Mouse (Mus musculus) myocyte (in vitro differentiated cells): ENCODE results near the gene Mustn1. TPM values are rescaled to one million over a fixed set of nuclear protein-coding genes. Genes with fewer than 3 reads are reported as not detected.

Experiments used
- H3K27me3 ChIP-seq: one replicate; pipeline ENCODE4 v1.6.1; 2011; ENCODE audit not compliant: control insufficient read depth, insufficient read depth, insufficient read length
- H3K36me3 ChIP-seq: one replicate; pipeline ENCODE4 v1.6.1; 2011; ENCODE audit not compliant: control insufficient read depth, insufficient read depth
- H3K4me2 ChIP-seq: one replicate; pipeline ENCODE4 v1.6.1; 2011; ENCODE audit warnings: low read depth, control low read depth
- H3K4me3 ChIP-seq: one replicate; pipeline ENCODE4 v1.5.1; 2011; ENCODE audit warnings: mild to moderate bottlenecking, control low read depth, moderate library complexity
- H3K79me2 ChIP-seq: one replicate; pipeline ENCODE4 v1.6.1; 2011; ENCODE audit not compliant: control insufficient read depth, insufficient read depth
- H3ac ChIP-seq: one replicate; pipeline ENCODE4 v1.6.1; 2011; ENCODE audit not compliant: control insufficient read depth, insufficient read length
- CEBPB ChIP-seq: IDR thresholded peaks from 2 replicates; pipeline ENCODE4 v1.6.1; 2011; ENCODE audit warnings: mild to moderate bottlenecking, moderate library complexity; ENCODE audit not compliant: poor library complexity, insufficient read depth, severe bottlenecking
- E2F4 ChIP-seq: IDR thresholded peaks from one replicate; pipeline ENCODE4 v1.6.1; 2011; ENCODE audit warnings: mild to moderate bottlenecking, control low read depth, moderate library complexity; ENCODE audit not compliant: insufficient read depth
- MAX ChIP-seq: IDR thresholded peaks from one replicate; pipeline ENCODE4 v1.6.1; 2011; ENCODE audit warnings: low read depth, mild to moderate bottlenecking, control low read depth
- MYOD1 ChIP-seq, 3 experiments: IDR thresholded peaks; one replicate each; pipeline ENCODE4 v1.6.1; 2011; ENCODE audit warnings: control low read depth in 2 of 3, low read depth in 2 of 3, mild to moderate bottlenecking in 2 of 3, moderate library complexity in 1 of 3; ENCODE audit not compliant: insufficient read length in 2 of 3, control insufficient read depth in 1 of 3
- MYOG ChIP-seq, 3 experiments: IDR thresholded peaks; one replicate each; pipeline ENCODE4 v1.6.1; 2011; ENCODE audit warnings: control low read depth in 2 of 3, low read depth in 2 of 3, mild to moderate bottlenecking in 2 of 3; ENCODE audit not compliant: insufficient read length in 2 of 3, control insufficient read depth in 1 of 3, insufficient read depth in 1 of 3
- POLR2A ChIP-seq: IDR thresholded peaks from one replicate; pipeline ENCODE4 v1.6.1; 2011; ENCODE audit warnings: low read depth, mild to moderate bottlenecking, control low read depth, moderate library complexity; ENCODE audit not compliant: insufficient read length
- POLR2AphosphoS2 ChIP-seq: IDR thresholded peaks from one replicate; pipeline ENCODE4 v1.6.1; 2011; ENCODE audit warnings: low read depth, control low read depth; ENCODE audit not compliant: insufficient read length
- REST ChIP-seq: IDR thresholded peaks from one replicate; pipeline ENCODE4 v1.6.1; 2011; ENCODE audit warnings: mild to moderate bottlenecking, control low read depth, moderate library complexity; ENCODE audit not compliant: insufficient read depth, insufficient read length
- SRF ChIP-seq: IDR thresholded peaks from one replicate; pipeline ENCODE4 v1.6.1; 2011; ENCODE audit warnings: low read depth; ENCODE audit not compliant: control insufficient read depth, insufficient read length
- TCF12 ChIP-seq: IDR thresholded peaks from one replicate; pipeline ENCODE4 v1.6.1; 2011; ENCODE audit warnings: mild to moderate bottlenecking, control low read depth; ENCODE audit not compliant: poor library complexity, insufficient read depth, severe bottlenecking
- TCF3 ChIP-seq: IDR thresholded peaks from one replicate; pipeline ENCODE4 v1.6.1; 2011; ENCODE audit warnings: low read depth, control low read depth; ENCODE audit not compliant: insufficient read length
- USF1 ChIP-seq: IDR thresholded peaks from one replicate; pipeline ENCODE4 v1.6.1; 2011; ENCODE audit warnings: low read depth, mild to moderate bottlenecking, control low read depth, moderate library complexity
- polyA plus RNA-seq: library from polyadenylated mRNA; unstranded; fragments of >200 nt; fragmentation: generic; extraction: Trizol; gene quantifications from one replicate; pipeline ENCODE4 v1.2.1, GENCODE M21; 2012; ENCODE audit warnings: missing spikeins

Gene Mustn1
- 143 TPM for polyA plus RNA-seq

- Histone ChIP-seq H3K27me3 (no peaks in the 10 kb centered on the region), H3K4me3 (peak within 1 kb of the TSS; percentile 24), H3ac (no peak within 1 kb of the TSS), H3K36me3 (no peaks in the 10 kb centered on the region), H3K79me2 (no peaks in the 10 kb centered on the region), H3K4me2 (peak within 1 kb of the TSS; percentile 73)
- no peak for TF ChIP-seq USF1
- TF ChIP-seq TCF12, result peak; percentile 73
- no peak for TF ChIP-seq POLR2AphosphoS2
- peak; percentile 48 for TF ChIP-seq POLR2A
- TF ChIP-seq REST, result no peak
- peak; percentile 38 to 96 (median 83) for TF ChIP-seq MYOD1 (IDR thresholded peaks at IDR 0.05; ENCODE audit: control insufficient read depth in 1 of 3, insufficient read length in 2 of 3, low read depth in 2 of 3)
- TF ChIP-seq CEBPB, result no peak
- TF ChIP-seq TCF3, result peak; percentile 37
- peak; percentile 72 to 94 (median 90) for TF ChIP-seq MYOG (IDR thresholded peaks at IDR 0.05; ENCODE audit: control insufficient read depth in 1 of 3, insufficient read depth in 1 of 3, insufficient read length in 2 of 3, low read depth in 2 of 3)
These were observed at the start of gene Mustn1 for GRCm38 (mm10) chr14:30878958-30879571. Mustn1 (plus strand) TSS chr14:30879200.

- TF ChIP-seq MYOG (IDR thresholded peaks at IDR 0.05; ENCODE audit: control insufficient read depth in 1 of 3, insufficient read depth in 1 of 3, insufficient read length in 2 of 3, low read depth in 2 of 3) (peak in 1 of 3 experiments; percentile 38), REST (no peak), MYOD1 (IDR thresholded peaks at IDR 0.05; ENCODE audit: control insufficient read depth in 1 of 3, insufficient read length in 2 of 3, low read depth in 2 of 3) (peak in 2 of 3 experiments; percentile 79 to 80), TCF12 (no peak)
These were observed 41.5 kb upstream of the Mustn1 start for GRCm38 (mm10) chr14:30837416-30837996.

GRCm38 (mm10) chr14:30843701-30844100 lies 35.3 kb upstream of the Mustn1 start:
- no peak overlapping the region for H3K4me3 ChIP-seq
- H3ac ChIP-seq, result no peak overlapping the region
- no peaks in the 10 kb centered on the region for H3K36me3 ChIP-seq
- no peaks in the 10 kb centered on the region for H3K27me3 ChIP-seq
- TF ChIP-seq SRF (no peak), TCF3 (no peak), TCF12 (no peak), MYOD1 (IDR thresholded peaks at IDR 0.05; ENCODE audit: control insufficient read depth in 1 of 3, insufficient read length in 2 of 3, low read depth in 2 of 3) (no peak), USF1 (no peak), POLR2A (no peak), MAX (no peak), CEBPB (no peak), E2F4 (no peak), MYOG (IDR thresholded peaks at IDR 0.05; ENCODE audit: control insufficient read depth in 1 of 3, insufficient read depth in 1 of 3, insufficient read length in 2 of 3, low read depth in 2 of 3) (no peak), REST (no peak), POLR2AphosphoS2 (no peak)
- H3K4me2 ChIP-seq, result no peak overlapping the region
- H3K79me2 ChIP-seq, result no peaks in the 10 kb centered on the region

More at GRCm38 (mm10) chr14:30837416-30837996, 41.5 kb upstream of the Mustn1 start:
- Histone ChIP-seq H3K4me3 (no peak overlapping the region), H3K79me2 (peaks cover 9% of the 10 kb centered on the region), H3K4me2 (peak overlapping the region; percentile 57), H3ac (no peak overlapping the region), H3K27me3 (no peaks in the 10 kb centered on the region), H3K36me3 (no peaks in the 10 kb centered on the region)

- Histone ChIP-seq H3K4me2 (no peak overlapping the region), H3K4me3 (no peak overlapping the region), H3K79me2 (no peaks in the 10 kb centered on the region), H3K27me3 (no peaks in the 10 kb centered on the region), H3K36me3 (no peaks in the 10 kb centered on the region), H3ac (no peak overlapping the region)
- TF ChIP-seq SRF (no peak), E2F4 (no peak), MYOD1 (IDR thresholded peaks at IDR 0.05; ENCODE audit: control insufficient read depth in 1 of 3, insufficient read length in 2 of 3, low read depth in 2 of 3) (no peak), POLR2AphosphoS2 (no peak), MYOG (IDR thresholded peaks at IDR 0.05; ENCODE audit: control insufficient read depth in 1 of 3, insufficient read depth in 1 of 3, insufficient read length in 2 of 3, low read depth in 2 of 3) (no peak), REST (no peak), TCF12 (no peak), CEBPB (no peak), USF1 (no peak), TCF3 (no peak), MAX (no peak), POLR2A (no peak)
These were observed 28.5 kb upstream of the Mustn1 start for GRCm38 (mm10) chr14:30850504-30850903.

- H3K4me3 ChIP-seq, result no peak overlapping the region
- no peak overlapping the region for H3ac ChIP-seq
- no peaks in the 10 kb centered on the region for H3K27me3 ChIP-seq
- no peaks in the 10 kb centered on the region for H3K79me2 ChIP-seq
- no peak overlapping the region for H3K4me2 ChIP-seq
- H3K36me3 ChIP-seq, result no peaks in the 10 kb centered on the region
- TF ChIP-seq TCF12 (no peak), MYOD1 (IDR thresholded peaks at IDR 0.05; ENCODE audit: control insufficient read depth in 1 of 3, insufficient read length in 2 of 3, low read depth in 2 of 3) (no peak), TCF3 (no peak), E2F4 (no peak), USF1 (no peak), REST (no peak), POLR2AphosphoS2 (no peak), POLR2A (no peak), MYOG (IDR thresholded peaks at IDR 0.05; ENCODE audit: control insufficient read depth in 1 of 3, insufficient read depth in 1 of 3, insufficient read length in 2 of 3, low read depth in 2 of 3) (no peak), SRF (no peak), MAX (no peak), CEBPB (no peak)
These were observed 26.7 kb upstream of the Mustn1 start for GRCm38 (mm10) chr14:30852325-30852724.
